Mouse (Mus musculus) lung, embryonic 14.5 days (tissue): Measurements from ENCODE around the gene Mmd. TPM values are rescaled to one million over a fixed set of nuclear protein-coding genes. Genes with fewer than 3 reads are reported as not detected.

Source experiments
- ATAC-seq: fragments of 200-750 bp; cut with Nextera tagmentation; 2 replicates; pipeline ENCODE4 v1.8.0; 2017; ENCODE audit warnings: mild to moderate bottlenecking, moderate TSS enrichment, moderate library complexity; ENCODE audit not compliant: insufficient read depth
- DNase-seq: peaks from one replicate; pipeline ENCODE4 v3.0.0-alpha.2; 2015
- H3K27ac ChIP-seq: fragments of 300-500 bp; sonication (generic); 2 replicates; pipeline ENCODE4 v1.5.1; 2014; ENCODE audit warnings: low read depth, mild to moderate bottlenecking, moderate library complexity
- H3K27me3 ChIP-seq: fragments of 300-500 bp; sonication (generic); 2 replicates; pipeline ENCODE4 v1.6.1; 2014; ENCODE audit warnings: low read length, control low read depth; ENCODE audit not compliant: insufficient read depth
- H3K36me3 ChIP-seq: fragments of 300-500 bp; sonication (generic); 2 replicates; pipeline ENCODE4 v1.6.1; 2014; ENCODE audit warnings: control low read depth; ENCODE audit not compliant: insufficient read depth
- H3K4me1 ChIP-seq: fragments of 300-500 bp; sonication (generic); 2 replicates; pipeline ENCODE4 v1.6.1; 2014; ENCODE audit warnings: antibody characterized with exemption, control low read depth; ENCODE audit not compliant: insufficient read depth
- H3K4me2 ChIP-seq: fragments of 300-500 bp; sonication (generic); 2 replicates; pipeline ENCODE4 v1.6.1; 2014; ENCODE audit warnings: mild to moderate bottlenecking
- H3K4me3 ChIP-seq: fragments of 300-500 bp; sonication (generic); 2 replicates; pipeline ENCODE4 v1.5.1; 2014; ENCODE audit warnings: low read depth, low read length
- H3K9ac ChIP-seq: fragments of 300-500 bp; sonication (generic); 2 replicates; pipeline ENCODE4 v1.6.1; 2014
- H3K9me3 ChIP-seq: fragments of 300-500 bp; sonication (generic); 2 replicates; pipeline ENCODE4 v1.6.1; 2016; ENCODE audit warnings: low read depth, low read length, control low read depth
- CTCF ChIP-seq: IDR thresholded peaks from 2 replicates; pipeline ENCODE4 v1.5.1; 2016; ENCODE audit warnings: antibody characterized with exemption, low read depth
- WGBS: fragments of 180-500 bp; shearing (Covaris S2); extraction: QIAGEN DNeasy Blood & Tissue Kit; methylation state at CpG from one replicate; pipeline ENCODE4 v1.1.7; 2014; 5-methylcytosine and 5-hydroxymethylcytosine counted together
- polyA plus RNA-seq: library from polyadenylated mRNA; unstranded; fragments of >200 nt; fragmentation: Nextera tagmentation; extraction: Ambion mirVana; gene quantifications from 2 replicates; pipeline ENCODE4 v1.2.1, GENCODE M21; 2014

Gene Mmd
- polyA plus RNA-seq, 1 experiment from 2014 or later: 31.5 TPM

DNA sequence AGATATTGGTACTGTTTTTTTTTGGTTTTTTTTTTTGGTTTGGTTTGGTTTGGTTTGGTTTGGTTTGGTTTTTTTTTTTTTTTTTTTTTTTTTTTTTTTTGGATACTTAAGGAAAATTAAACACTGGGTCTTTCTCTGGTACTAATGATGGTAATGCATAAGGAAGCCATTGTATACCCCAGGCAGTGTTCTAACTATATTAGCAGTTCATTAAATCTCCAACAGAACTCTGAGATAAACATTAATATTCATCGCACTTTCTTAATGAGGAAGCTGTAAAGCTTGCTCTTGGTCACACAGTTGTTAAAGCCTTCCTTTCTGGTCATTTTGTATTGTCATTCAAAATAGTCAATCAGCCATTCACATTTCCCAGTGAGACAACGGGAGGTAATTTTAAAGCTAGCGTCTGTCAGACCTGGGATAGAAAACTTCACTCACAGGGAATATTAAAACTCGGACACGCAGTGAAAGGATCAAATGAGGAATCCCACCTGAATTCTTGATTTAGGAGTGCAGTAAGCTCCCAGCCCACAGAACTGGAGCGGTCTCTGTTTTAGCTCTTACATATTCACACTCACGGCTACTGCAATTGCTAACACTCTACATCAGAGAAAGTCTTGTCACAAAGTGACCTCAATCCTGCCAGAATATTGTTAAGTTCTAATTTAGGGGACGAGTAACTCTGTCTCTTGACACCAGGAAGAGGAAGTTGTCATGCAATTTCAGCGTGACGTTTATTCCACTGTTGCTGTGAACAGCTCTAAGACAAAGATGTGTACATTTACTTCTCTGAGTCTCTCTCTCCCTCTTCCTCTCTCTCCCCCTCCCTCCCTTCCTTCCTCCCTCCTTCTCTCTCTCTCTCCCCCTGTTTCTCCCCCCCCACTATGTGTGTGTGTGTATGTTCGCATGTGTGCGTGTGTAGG is 22.0 kb upstream of the Mmd start:
- TF ChIP-seq CTCF: no peak
- Histone ChIP-seq H3K27me3 (no peaks in the 10 kb centered on the region), H3K9ac (no peak overlapping the region), H3K36me3 (no peaks in the 10 kb centered on the region), H3K4me2 (no peak overlapping the region), H3K27ac (no peak overlapping the region), H3K4me3 (no peak overlapping the region), H3K9me3 (no peaks in the 10 kb centered on the region), H3K4me1 (no peaks in the 10 kb centered on the region)
- no peak for ATAC-seq
- DNase-seq: no peak
- WGBS: 64% methylated on average over 12 of the region's 12 CpGs

DNA sequence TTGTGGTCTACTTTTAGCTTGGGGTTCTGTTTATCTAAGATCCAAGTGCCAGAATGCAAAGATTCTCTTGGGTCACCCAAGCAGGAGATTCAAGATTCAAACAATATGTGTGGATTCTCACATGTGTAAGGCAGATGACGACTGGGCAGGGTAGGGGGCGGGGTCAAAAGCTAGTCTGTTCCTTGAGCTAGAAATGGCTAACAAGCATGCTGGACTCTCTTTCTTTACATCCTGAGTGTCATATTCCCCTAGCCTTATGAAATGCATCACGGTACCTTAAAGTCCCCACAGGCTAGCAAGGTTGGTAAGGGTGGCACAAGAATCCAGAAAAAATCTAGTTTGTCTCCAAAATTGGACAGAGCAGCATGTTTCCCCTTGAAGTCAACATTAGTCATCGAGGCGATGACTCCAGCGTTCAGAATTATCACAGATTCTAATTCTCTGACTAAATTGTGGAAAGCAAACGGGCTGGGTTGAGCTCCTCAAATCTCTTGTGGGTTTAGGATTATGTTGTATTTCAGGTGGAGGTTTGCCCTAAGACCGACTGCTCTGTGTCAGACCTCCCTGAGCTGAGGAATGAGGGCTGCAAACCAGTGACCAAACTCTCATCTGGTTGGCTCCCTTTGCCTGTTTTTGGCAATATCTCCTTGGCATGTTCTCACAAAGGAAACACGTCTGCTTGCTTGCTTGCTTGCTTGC is 20.9 kb upstream of the Mmd start:
- Histone ChIP-seq H3K4me3 (no peak overlapping the region), H3K27ac (no peak overlapping the region), H3K27me3 (no peaks in the 10 kb centered on the region), H3K4me2 (no peak overlapping the region), H3K4me1 (no peaks in the 10 kb centered on the region), H3K9ac (no peak overlapping the region), H3K36me3 (no peaks in the 10 kb centered on the region), H3K9me3 (no peaks in the 10 kb centered on the region)
- DNase-seq (no peak), ATAC-seq (no peak)
- WGBS: 83% methylated on average over 9 of the region's 9 CpGs
- no peak for TF ChIP-seq CTCF

DNA sequence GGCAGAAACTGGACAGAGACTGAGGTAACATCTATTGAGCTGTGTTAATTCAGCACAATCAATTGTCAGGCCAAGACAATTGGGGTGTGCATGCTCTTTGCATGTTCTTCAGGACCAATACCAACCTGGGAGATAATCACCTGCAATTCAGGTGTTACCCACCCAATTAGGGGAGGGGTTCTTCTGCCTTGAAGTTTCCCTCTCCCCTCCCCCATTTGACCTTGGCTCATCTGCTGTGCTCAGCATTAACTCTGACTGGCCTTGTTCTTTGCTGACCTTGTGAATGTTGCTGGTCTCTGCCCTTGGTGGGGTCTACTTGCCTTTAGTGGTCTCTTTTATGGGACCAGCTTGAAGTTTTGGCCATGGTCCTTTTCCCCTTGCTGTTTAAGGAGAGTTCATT is 19.5 kb upstream of the Mmd start:
- no peak overlapping the region for H3K4me2 ChIP-seq
- H3K9ac ChIP-seq: no peak overlapping the region
- H3K27ac ChIP-seq: no peak overlapping the region
- no peaks in the 10 kb centered on the region for H3K36me3 ChIP-seq
- DNase-seq: no peak
- TF ChIP-seq CTCF: no peak
- H3K9me3 ChIP-seq: no peaks in the 10 kb centered on the region
- H3K4me1 ChIP-seq: no peaks in the 10 kb centered on the region
- ATAC-seq: no peak
- H3K4me3 ChIP-seq: no peak overlapping the region
- H3K27me3 ChIP-seq: no peaks in the 10 kb centered on the region

DNA sequence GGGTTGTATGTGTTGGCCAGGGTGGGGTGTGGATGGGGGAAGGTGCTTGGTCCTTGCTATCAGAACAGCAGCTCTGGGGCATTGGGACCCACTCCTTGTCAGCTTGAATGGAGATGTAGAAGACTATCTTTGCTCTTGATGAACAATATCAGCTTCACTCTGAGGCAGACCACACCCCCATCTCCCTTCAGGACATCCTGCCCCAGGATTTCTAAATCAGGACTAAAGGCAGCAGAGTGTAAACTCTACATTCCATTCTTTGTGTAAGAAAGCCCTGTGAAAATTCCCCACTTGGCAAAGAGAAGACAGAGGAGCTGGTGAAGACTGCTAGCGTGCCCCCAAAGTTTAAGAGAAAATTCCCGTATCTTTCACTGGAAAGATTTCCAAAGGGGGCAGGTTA is 18.6 kb upstream of the Mmd start:
- H3K27ac ChIP-seq: peak overlapping the region; percentile 32; the same call in 1 of the 2 replicates
- no peaks in the 10 kb centered on the region for H3K9me3 ChIP-seq
- 45% methylated on average over 2 of the region's 2 CpGs for WGBS
- TF ChIP-seq CTCF: no peak
- H3K4me2 ChIP-seq: no peak overlapping the region
- H3K36me3 ChIP-seq: no peaks in the 10 kb centered on the region
- no peaks in the 10 kb centered on the region for H3K27me3 ChIP-seq
- no peaks in the 10 kb centered on the region for H3K4me1 ChIP-seq
- H3K9ac ChIP-seq: no peak overlapping the region
- DNase-seq (peak; percentile 66), ATAC-seq (peak; percentile 65)
- no peak overlapping the region for H3K4me3 ChIP-seq

DNA sequence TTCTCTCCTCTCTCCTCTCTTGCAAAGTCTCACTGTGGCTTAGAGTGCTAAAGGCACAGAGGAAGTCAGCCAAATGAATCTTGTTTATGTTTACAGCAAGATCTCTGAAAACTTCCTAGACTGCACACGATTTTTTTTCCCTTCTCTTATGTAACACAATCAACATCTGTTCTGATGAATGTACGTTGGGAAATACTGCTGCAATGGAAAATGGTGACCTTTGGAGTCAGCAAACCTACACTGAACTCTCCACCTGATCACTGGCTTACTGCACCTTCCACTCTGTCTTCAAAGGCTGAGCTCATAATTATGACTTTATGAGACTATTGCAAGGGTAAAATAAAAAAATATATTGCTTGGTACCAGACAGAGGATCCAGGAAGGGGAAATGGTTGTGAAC is 17.6 kb upstream of the Mmd start:
- no peak for ATAC-seq
- peak; percentile 55 for DNase-seq
- no peak overlapping the region for H3K27ac ChIP-seq

DNA sequence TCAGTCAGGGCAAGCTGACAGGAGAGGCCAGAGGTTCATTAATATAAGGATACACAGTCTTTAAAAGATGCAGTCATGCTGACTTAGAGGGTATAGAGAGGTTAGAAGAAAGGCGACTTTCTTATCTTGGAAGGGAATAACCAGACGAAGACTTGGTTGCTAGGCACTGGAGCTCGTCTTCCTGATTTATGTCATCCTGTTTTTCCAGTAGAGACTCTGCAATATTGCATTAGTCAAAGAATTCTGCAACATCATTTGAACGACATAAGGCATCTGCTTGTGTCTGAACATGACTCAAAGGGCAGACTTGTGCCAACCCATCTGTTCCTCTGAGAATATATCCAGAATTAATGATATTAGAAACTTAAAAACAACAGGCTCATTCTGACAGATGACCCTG is 16.6 kb upstream of the Mmd start:
- Histone ChIP-seq H3K4me3 (no peak overlapping the region), H3K27me3 (no peaks in the 10 kb centered on the region), H3K9me3 (no peaks in the 10 kb centered on the region), H3K36me3 (no peaks in the 10 kb centered on the region), H3K9ac (no peak overlapping the region), H3K4me1 (no peaks in the 10 kb centered on the region), H3K4me2 (no peak overlapping the region), H3K27ac (no peak overlapping the region)
- DNase-seq (peak; percentile 52), ATAC-seq (peak; percentile 38; the same call in 1 of the 2 replicates)
- WGBS: 16% methylated on average over 4 of the region's 4 CpGs
- TF ChIP-seq CTCF: no peak

More for the DNA sequence above, 17.6 kb upstream of the Mmd start:
- Histone ChIP-seq H3K36me3 (no peaks in the 10 kb centered on the region), H3K4me2 (no peak overlapping the region), H3K4me3 (no peak overlapping the region), H3K27me3 (no peaks in the 10 kb centered on the region), H3K9ac (no peak overlapping the region), H3K4me1 (no peaks in the 10 kb centered on the region), H3K9me3 (no peaks in the 10 kb centered on the region)
- WGBS: 23% methylated on average over 2 of the region's 2 CpGs
- no peak for TF ChIP-seq CTCF

DNA sequence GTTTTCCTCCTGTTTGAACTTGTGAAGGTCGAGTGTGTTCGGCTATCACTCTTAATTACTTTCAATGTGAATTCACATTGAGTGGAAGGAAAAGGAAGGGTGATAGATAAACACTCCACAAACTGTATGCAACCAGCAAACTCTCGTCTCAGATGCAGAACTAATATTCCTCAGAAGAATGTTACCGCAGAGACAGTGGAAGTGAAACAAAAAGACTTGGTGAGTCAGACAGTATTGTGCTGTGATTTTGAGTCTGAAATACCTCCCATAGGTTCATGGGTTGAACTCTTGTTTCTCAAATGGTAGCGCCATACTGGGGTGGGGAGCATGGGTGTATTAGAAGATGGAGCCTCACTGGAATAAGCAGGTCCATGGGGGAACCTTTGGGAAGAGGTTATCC is 14.0 kb upstream of the Mmd start:
- H3K4me1 ChIP-seq: no peaks in the 10 kb centered on the region
- DNase-seq (no peak), ATAC-seq (no peak)
- no peak overlapping the region for H3K9ac ChIP-seq
- no peak overlapping the region for H3K4me2 ChIP-seq
- no peaks in the 10 kb centered on the region for H3K9me3 ChIP-seq
- no peaks in the 10 kb centered on the region for H3K36me3 ChIP-seq
- H3K27me3 ChIP-seq: no peaks in the 10 kb centered on the region
- 73% methylated on average over 5 of the region's 5 CpGs for WGBS
- no peak overlapping the region for H3K4me3 ChIP-seq
- no peak for TF ChIP-seq CTCF
- no peak overlapping the region for H3K27ac ChIP-seq
